Mouse (Mus musculus): ENCODE measurements around the gene Adgrb3. TPM values are rescaled to one million over a fixed set of nuclear protein-coding genes. Genes with fewer than 3 reads are reported as not detected.
A peak's percentile ranks its signal among the peaks of the same experiment; 100 is the strongest.

Gene Adgrb3
- polyA plus RNA-seq, 1 experiment from 2014 or later, result 62.0 TPM

GRCm38 (mm10) chr1:25088010-25088719 lies 741.3 kb downstream of the Adgrb3 start:
- H3K9me3 ChIP-seq (ENCODE audit: control insufficient read depth, low read length), result 0 out of 2 replicates have a peak, but pooled peaks cover 3% of the 10 kb centered on the region
- 13% methylated on average over 5 of the region's 5 CpGs for WGBS
- no peak for ATAC-seq (ENCODE audit: low FRiP score)

DNA sequence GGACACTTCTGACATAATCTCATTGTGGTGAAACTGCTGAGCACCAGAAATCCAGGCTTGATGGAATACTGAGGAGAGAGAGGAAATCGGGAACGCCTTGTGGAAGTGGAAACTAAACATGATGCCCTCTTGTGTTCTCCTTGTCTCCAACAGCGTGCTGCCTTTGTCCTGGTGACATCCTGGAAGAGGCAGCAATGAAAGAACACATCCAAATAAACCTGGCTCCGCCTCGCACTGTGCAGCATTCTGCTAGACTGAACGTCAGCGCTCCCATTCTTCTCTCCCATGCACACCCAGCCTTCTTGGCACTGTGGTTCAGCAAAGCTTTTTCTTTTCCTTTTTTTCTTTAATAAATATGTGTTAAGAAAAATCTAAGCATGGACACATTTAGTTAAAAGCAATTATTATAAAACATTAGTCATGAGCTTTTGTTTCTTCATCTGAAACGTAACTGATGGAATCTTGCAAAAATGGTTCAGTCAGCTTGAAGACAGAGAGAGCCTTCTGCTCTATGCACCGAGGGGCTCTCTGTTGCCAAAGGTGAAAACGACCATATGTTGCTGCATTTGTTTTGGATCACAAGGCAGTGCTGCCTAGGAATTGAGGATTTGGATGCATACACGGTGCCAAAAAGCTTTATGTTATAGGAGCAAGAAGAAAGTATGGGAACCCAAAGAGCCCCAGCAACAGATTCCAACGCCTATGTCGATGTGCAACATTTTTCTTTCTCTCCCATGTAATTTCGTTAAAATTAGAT lies 743.7 kb downstream of the Adgrb3 start:
- no peak overlapping the region for H3K9ac ChIP-seq
- 0 out of 2 replicates have a peak, but pooled peaks cover 3% of the 10 kb centered on the region for H3K36me3 ChIP-seq (replicated peaks; ENCODE audit: control insufficient read depth, insufficient read depth)
- no peak overlapping the region for H3K4me3 ChIP-seq (replicated peaks; ENCODE audit: low read length)
- peaks cover 21% of the 10 kb centered on the region for H3K4me1 ChIP-seq (replicated peaks; ENCODE audit: control insufficient read depth, insufficient read depth, low read length)
- H3K9me3 ChIP-seq (ENCODE audit: control insufficient read depth, low read length), result 0 out of 2 replicates have a peak, but pooled peaks cover 3% of the 10 kb centered on the region
- peak; percentile 33 for DNase-seq (ENCODE audit: low spot score)
- H3K4me2 ChIP-seq (replicated peaks), result 0 out of 2 replicates have a peak overlapping the region, but pooled peaks have one; percentile 6
- H3K27ac ChIP-seq, result peak overlapping the region; percentile 51
- WGBS, result 49% methylated on average over 14 of the region's 14 CpGs
- peak; percentile 52; the same call in 1 of the 2 replicates for ATAC-seq (ENCODE audit: low FRiP score)
- no peaks in the 10 kb centered on the region for H3K27me3 ChIP-seq (ENCODE audit: control insufficient read depth, insufficient read depth, low read length)

More at GRCm38 (mm10) chr1:25088010-25088719, 741.3 kb downstream of the Adgrb3 start:
- Histone ChIP-seq H3K4me3 (replicated peaks; ENCODE audit: low read length) (no peak overlapping the region), H3K4me2 (replicated peaks) (no peak overlapping the region), H3K27ac (0 out of 2 replicates have a peak overlapping the region, but pooled peaks have one; percentile 11), H3K9ac (no peak overlapping the region), H3K36me3 (replicated peaks; ENCODE audit: control insufficient read depth, insufficient read depth) (0 out of 2 replicates have a peak, but pooled peaks cover 3% of the 10 kb centered on the region), H3K27me3 (ENCODE audit: control insufficient read depth, insufficient read depth, low read length) (no peaks in the 10 kb centered on the region), H3K4me1 (replicated peaks; ENCODE audit: control insufficient read depth, insufficient read depth, low read length) (peaks cover 21% of the 10 kb centered on the region)
- DNase-seq (ENCODE audit: low spot score), result no peak

DNA sequence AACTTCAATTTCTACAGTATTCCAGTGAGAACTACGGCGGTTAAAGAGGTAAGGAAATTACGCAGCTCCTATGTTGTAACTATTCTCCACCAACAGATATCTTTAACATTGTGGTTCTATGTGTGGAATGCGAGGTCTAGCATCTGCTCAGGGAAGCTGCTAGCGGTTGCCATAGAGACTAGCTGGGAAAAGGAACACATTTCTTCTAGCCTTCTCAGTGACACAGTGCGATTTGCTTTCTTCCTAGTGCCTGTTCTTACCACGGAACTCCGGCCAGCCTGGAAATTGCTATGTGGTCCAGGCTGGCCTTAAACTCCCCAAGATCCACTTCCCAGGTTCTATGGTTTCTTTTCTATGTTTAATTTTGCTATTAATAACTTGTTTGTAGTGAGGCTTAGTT lies 747.1 kb downstream of the Adgrb3 start:
- Histone ChIP-seq H3K36me3 (replicated peaks; ENCODE audit: control insufficient read depth, insufficient read depth) (no peaks in the 10 kb centered on the region), H3K27ac (no peak overlapping the region), H3K9me3 (ENCODE audit: control insufficient read depth, low read length) (no peaks in the 10 kb centered on the region), H3K27me3 (ENCODE audit: control insufficient read depth, insufficient read depth, low read length) (no peaks in the 10 kb centered on the region), H3K9ac (no peak overlapping the region), H3K4me3 (replicated peaks; ENCODE audit: low read length) (no peak overlapping the region), H3K4me1 (replicated peaks; ENCODE audit: control insufficient read depth, insufficient read depth, low read length) (peaks cover 14% of the 10 kb centered on the region), H3K4me2 (replicated peaks) (no peak overlapping the region)
- 53% methylated on average over 8 of the region's 8 CpGs for WGBS
- ATAC-seq (ENCODE audit: low FRiP score), result no peak
- DNase-seq (ENCODE audit: low spot score), result peak; percentile 60

DNA sequence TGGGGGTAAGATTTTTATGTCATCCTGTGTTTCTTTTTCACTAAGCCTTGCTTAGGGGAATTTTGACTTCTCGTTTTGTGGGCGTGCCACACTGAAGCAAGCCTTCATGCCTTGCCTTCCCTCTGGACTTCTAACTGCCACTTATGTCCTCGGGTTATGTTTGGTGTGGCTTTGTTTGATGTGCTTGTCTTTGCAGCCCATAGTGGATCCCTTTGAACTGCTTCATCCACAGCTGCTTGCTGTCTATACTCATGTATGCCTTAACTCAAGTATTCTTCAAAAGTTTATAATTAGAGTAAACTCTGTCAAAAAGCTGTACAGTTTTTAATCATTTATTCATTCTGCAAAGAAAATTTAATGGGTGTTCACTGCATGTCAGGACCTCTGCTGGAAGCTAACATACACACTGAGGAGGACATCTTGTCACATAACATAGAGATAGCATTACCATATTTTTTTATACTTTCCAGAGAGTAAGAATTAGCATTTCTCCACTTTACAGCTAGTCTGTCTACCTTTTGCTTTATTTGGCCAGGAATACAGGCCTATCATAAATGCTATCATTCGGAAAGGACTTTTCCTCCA lies 748.1 kb downstream of the Adgrb3 start:
- no peak overlapping the region for H3K4me2 ChIP-seq (replicated peaks)
- no peaks in the 10 kb centered on the region for H3K9me3 ChIP-seq (ENCODE audit: control insufficient read depth, low read length)
- H3K36me3 ChIP-seq (replicated peaks; ENCODE audit: control insufficient read depth, insufficient read depth), result no peaks in the 10 kb centered on the region
- 74% methylated on average over 4 of the region's 4 CpGs for WGBS
- peaks cover 13% of the 10 kb centered on the region for H3K4me1 ChIP-seq (replicated peaks; ENCODE audit: control insufficient read depth, insufficient read depth, low read length)
- ATAC-seq (ENCODE audit: low FRiP score), result no peak
- no peak overlapping the region for H3K27ac ChIP-seq
- no peak for DNase-seq (ENCODE audit: low spot score)
- H3K27me3 ChIP-seq (ENCODE audit: control insufficient read depth, insufficient read depth, low read length), result no peaks in the 10 kb centered on the region
- H3K4me3 ChIP-seq (replicated peaks; ENCODE audit: low read length), result no peak overlapping the region
- H3K9ac ChIP-seq, result no peak overlapping the region

DNA sequence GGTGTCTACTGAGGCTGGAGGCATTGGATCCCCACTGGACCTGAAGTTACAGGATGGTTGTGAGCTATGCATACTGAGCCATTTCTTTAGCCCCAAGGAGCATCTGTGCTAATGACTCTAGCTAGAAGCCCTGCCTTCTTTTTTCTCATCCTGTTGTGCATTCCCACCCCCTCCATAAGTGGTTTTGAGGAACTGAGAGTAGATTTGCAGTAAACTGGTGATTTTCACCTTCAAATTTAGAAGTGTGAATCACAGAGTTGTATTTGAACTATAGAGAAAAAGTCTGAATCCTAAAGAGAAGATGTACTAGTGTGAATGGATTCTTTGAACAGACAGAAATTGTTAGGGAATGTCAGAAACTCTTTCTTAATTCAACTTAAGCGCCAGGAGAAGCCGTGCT lies 750.1 kb downstream of the Adgrb3 start:
- Histone ChIP-seq H3K27ac (no peak overlapping the region), H3K9me3 (ENCODE audit: control insufficient read depth, low read length) (no peaks in the 10 kb centered on the region), H3K9ac (no peak overlapping the region), H3K27me3 (ENCODE audit: control insufficient read depth, insufficient read depth, low read length) (no peaks in the 10 kb centered on the region), H3K36me3 (replicated peaks; ENCODE audit: control insufficient read depth, insufficient read depth) (no peaks in the 10 kb centered on the region), H3K4me1 (replicated peaks; ENCODE audit: control insufficient read depth, insufficient read depth, low read length) (no peaks in the 10 kb centered on the region; the same call in 1 of the 2 replicates), H3K4me2 (replicated peaks) (no peak overlapping the region), H3K4me3 (replicated peaks; ENCODE audit: low read length) (no peak overlapping the region)
- DNase-seq (ENCODE audit: low spot score), result no peak
- 98% methylated on average over 2 of the region's 2 CpGs for WGBS
- no peak for ATAC-seq (ENCODE audit: low FRiP score)

DNA sequence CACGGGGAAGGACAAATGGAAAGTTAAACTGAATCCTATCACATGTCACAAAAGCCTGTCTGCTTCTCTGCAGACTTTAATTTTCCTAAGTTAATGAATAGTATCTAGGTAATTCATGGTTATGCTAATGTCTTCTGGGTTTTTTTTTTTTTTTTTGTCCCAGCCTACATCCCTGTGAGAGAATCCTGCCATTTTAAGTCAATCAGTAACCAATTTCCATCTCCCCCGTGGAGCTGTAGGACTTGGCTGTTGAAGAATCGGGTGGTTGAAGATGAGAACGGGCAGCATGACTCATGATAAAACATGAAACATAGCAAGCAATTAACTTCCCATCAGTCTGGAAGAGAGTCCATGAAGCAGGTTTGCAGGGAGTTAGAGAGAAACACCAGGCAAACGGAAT lies 753.6 kb downstream of the Adgrb3 start:
- no peak overlapping the region for H3K4me3 ChIP-seq (replicated peaks; ENCODE audit: low read length)
- H3K9me3 ChIP-seq (ENCODE audit: control insufficient read depth, low read length), result no peaks in the 10 kb centered on the region
- 37% methylated on average over 5 of the region's 5 CpGs for WGBS
- no peaks in the 10 kb centered on the region for H3K27me3 ChIP-seq (ENCODE audit: control insufficient read depth, insufficient read depth, low read length)
- H3K36me3 ChIP-seq (replicated peaks; ENCODE audit: control insufficient read depth, insufficient read depth), result no peaks in the 10 kb centered on the region
- H3K4me2 ChIP-seq (replicated peaks), result no peak overlapping the region
- ATAC-seq (ENCODE audit: low FRiP score) (peak; percentile 37; the same call in 1 of the 2 replicates), DNase-seq (ENCODE audit: low spot score) (no peak)
- no peak overlapping the region for H3K27ac ChIP-seq
- H3K9ac ChIP-seq, result no peak overlapping the region
- H3K4me1 ChIP-seq (replicated peaks; ENCODE audit: control insufficient read depth, insufficient read depth, low read length), result no peaks in the 10 kb centered on the region; the same call in 1 of the 2 replicates

DNA sequence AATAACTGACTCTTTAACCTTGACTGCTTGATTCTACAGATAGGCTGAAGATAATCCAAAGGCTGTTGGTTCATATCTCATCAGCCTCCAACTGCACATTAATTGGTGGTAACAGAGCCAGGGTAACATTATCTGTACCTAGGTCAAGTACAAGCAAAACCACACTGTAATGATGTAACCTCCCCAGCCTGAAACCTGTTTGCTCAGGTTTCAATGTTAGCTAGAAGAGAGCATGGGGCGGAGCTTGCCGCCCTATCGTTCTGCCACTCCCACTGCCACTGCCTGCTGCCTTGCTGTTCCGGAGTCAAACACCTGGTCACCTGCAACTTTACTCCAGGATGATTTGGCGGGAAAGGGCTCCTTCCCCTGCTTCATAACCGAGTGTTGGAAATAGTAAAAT lies 765.5 kb downstream of the Adgrb3 start:
- no peak for DNase-seq (ENCODE audit: low spot score)
- Histone ChIP-seq H3K4me1 (replicated peaks; ENCODE audit: control insufficient read depth, insufficient read depth, low read length) (no peaks in the 10 kb centered on the region), H3K27ac (no peak overlapping the region), H3K27me3 (ENCODE audit: control insufficient read depth, insufficient read depth, low read length) (no peaks in the 10 kb centered on the region), H3K9me3 (ENCODE audit: control insufficient read depth, low read length) (no peaks in the 10 kb centered on the region), H3K4me3 (replicated peaks; ENCODE audit: low read length) (no peak overlapping the region), H3K36me3 (replicated peaks; ENCODE audit: control insufficient read depth, insufficient read depth) (peaks cover 9% of the 10 kb centered on the region), H3K4me2 (replicated peaks) (no peak overlapping the region), H3K9ac (no peak overlapping the region)
- no peak for ATAC-seq (ENCODE audit: low FRiP score)
- 45% methylated on average over 6 of the region's 6 CpGs for WGBS

DNA sequence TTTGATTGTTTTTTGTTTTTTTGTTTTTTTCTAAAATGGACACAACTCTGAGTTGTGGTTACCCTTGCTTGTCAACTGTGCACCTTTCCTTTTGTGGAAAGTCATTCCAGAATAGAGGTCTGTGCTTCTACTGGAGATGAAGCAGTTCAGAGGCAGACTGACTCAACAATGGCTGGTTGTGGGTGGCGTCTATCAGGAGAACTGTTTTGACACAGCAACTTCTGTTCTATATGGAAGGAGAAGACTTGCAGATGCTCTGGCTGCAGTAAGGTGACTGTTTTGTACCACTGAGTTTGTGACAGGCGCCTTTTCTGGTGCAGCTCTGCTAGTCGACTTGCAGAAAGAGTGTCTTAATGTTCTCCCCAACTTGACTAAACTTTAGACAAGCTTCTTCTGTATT lies 768.6 kb downstream of the Adgrb3 start:
- Histone ChIP-seq H3K27ac (no peak overlapping the region), H3K9me3 (ENCODE audit: control insufficient read depth, low read length) (no peaks in the 10 kb centered on the region), H3K36me3 (replicated peaks; ENCODE audit: control insufficient read depth, insufficient read depth) (no peaks in the 10 kb centered on the region), H3K9ac (no peak overlapping the region), H3K4me3 (replicated peaks; ENCODE audit: low read length) (no peak overlapping the region), H3K27me3 (ENCODE audit: control insufficient read depth, insufficient read depth, low read length) (no peaks in the 10 kb centered on the region), H3K4me1 (replicated peaks; ENCODE audit: control insufficient read depth, insufficient read depth, low read length) (no peaks in the 10 kb centered on the region), H3K4me2 (replicated peaks) (no peak overlapping the region)
- ATAC-seq (ENCODE audit: low FRiP score), result no peak
- no peak for DNase-seq (ENCODE audit: low spot score)
- 91% methylated on average over 3 of the region's 3 CpGs for WGBS

- H3K4me1 ChIP-seq (replicated peaks; ENCODE audit: control insufficient read depth, insufficient read depth, low read length), result no peaks in the 10 kb centered on the region
- H3K4me2 ChIP-seq (replicated peaks), result no peak overlapping the region
- H3K27me3 ChIP-seq (ENCODE audit: control insufficient read depth, insufficient read depth, low read length), result no peaks in the 10 kb centered on the region
- no peak overlapping the region for H3K9ac ChIP-seq
- no peaks in the 10 kb centered on the region for H3K36me3 ChIP-seq (replicated peaks; ENCODE audit: control insufficient read depth, insufficient read depth)
- H3K27ac ChIP-seq, result no peak overlapping the region
- DNase-seq (ENCODE audit: low spot score), result no peak
- no peak overlapping the region for H3K4me3 ChIP-seq (replicated peaks; ENCODE audit: low read length)
- no peak for ATAC-seq (ENCODE audit: low FRiP score)
- no peaks in the 10 kb centered on the region for H3K9me3 ChIP-seq (ENCODE audit: control insufficient read depth, low read length)
- WGBS, result 92% methylated on average over 6 of the region's 6 CpGs
Observed at GRCm38 (mm10) chr1:25060191-25060590, 769.3 kb downstream of the Adgrb3 start.
